Mouse (Mus musculus) right cerebral cortex, adult 18-20 months (tissue): ENCODE measurements around the gene Gm11492.

Experiments
- DNase-seq: peaks from one replicate; pipeline ENCODE4 v3.0.0; 2022; ENCODE audit warnings: mixed read lengths

Gm11492 gene

GRCm38 (mm10) chr11:87602234-87602633 lies 35.8 kb downstream of the Gm11492 start:
- DNase-seq, result no peak

- no peak for DNase-seq
Measured at GRCm38 (mm10) chr11:87603571-87603970, 37.1 kb downstream of the Gm11492 start.

GRCm38 (mm10) chr11:87609264-87609663 lies 42.8 kb downstream of the Gm11492 start:
- DNase-seq, result no peak

- DNase-seq, result no peak
Measured at GRCm38 (mm10) chr11:87611547-87611946, 45.1 kb downstream of the Gm11492 start.

- DNase-seq, result no peak
Measured at GRCm38 (mm10) chr11:87613972-87614371, 47.5 kb downstream of the Gm11492 start.

GRCm38 (mm10) chr11:87615551-87615950 lies 49.1 kb downstream of the Gm11492 start:
- no peak for DNase-seq

GRCm38 (mm10) chr11:87615952-87616351 lies 49.5 kb downstream of the Gm11492 start:
- no peak for DNase-seq

GRCm38 (mm10) chr11:87616790-87617474 lies 50.5 kb downstream of the Gm11492 start, which contains the start of gene Hsf5:
Gene Hsf5 (plus strand): TSS chr11:87617164.
- DNase-seq, result no peak

GRCm38 (mm10) chr11:87617606-87618005 lies 51.2 kb downstream of the Gm11492 start:
- no peak for DNase-seq
